Mouse (Mus musculus): ENCODE results near the gene Uhrf1.

DNA sequence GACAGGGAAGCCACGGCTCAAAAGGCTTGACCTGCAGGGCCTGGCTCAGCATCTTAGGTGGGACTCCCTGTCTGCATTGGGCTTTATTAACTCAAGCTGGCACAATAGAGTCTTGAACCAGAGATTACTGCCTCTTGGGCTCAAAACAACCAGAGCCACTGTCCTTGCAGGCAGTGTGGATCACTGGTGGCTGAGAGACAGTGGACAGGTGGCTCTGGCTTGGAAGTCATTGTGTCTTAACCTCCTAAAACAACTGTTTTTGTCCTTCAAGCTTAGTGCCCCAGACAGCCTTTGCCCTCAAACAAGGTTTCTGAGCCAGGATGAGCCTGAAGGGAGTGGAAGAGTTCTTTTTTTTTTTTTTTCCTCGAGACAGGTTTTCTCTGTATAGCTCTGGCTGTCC, 42.2 kb downstream of the Uhrf1 start:
- TF ChIP-seq GATA1 (IDR thresholded peaks at IDR 0.05; ENCODE audit: borderline replicate concordance, low read length): no peak
- no peak for TF ChIP-seq FLI1 (IDR thresholded peaks at IDR 0.05; ENCODE audit: low read length)
